Mouse (Mus musculus) neural tube, embryonic 11.5 days (tissue): ENCODE data around the gene Mien1. TPM values are rescaled to one million over a fixed set of nuclear protein-coding genes. Genes with fewer than 3 reads are reported as not detected.

ENCODE experiments used
- ATAC-seq: fragments of 200-750 bp; cut with Nextera tagmentation; 2 replicates; pipeline ENCODE4 v1.8.0; 2017; ENCODE audit warnings: moderate number of reproducible peaks, mild to moderate bottlenecking, moderate TSS enrichment, moderate library complexity; ENCODE audit not compliant: insufficient read depth, low FRiP score, low TSS enrichment
- DNase-seq: peaks from one replicate; pipeline ENCODE4 v3.0.0-alpha.2; 2015; ENCODE audit warnings: low spot score
- H3K27ac ChIP-seq: fragments of 300-500 bp; sonication (generic); 2 replicates; pipeline ENCODE4 v1.5.1; 2014; ENCODE audit warnings: low read depth, mild to moderate bottlenecking, low read length
- H3K27me3 ChIP-seq: fragments of 300-500 bp; sonication (generic); 2 replicates; pipeline ENCODE4 v1.6.1; 2014; ENCODE audit warnings: mild to moderate bottlenecking, low read length, mixed read lengths; ENCODE audit not compliant: control insufficient read depth, insufficient read depth
- H3K36me3 ChIP-seq: fragments of 300-500 bp; sonication (generic); 2 replicates; pipeline ENCODE4 v1.6.1; 2014; ENCODE audit warnings: mild to moderate bottlenecking, low read length, moderate library complexity, mixed read lengths; ENCODE audit not compliant: control insufficient read depth, insufficient read depth
- H3K4me1 ChIP-seq: fragments of 300-500 bp; sonication (generic); 2 replicates; pipeline ENCODE4 v1.6.1; 2014; ENCODE audit warnings: low read length, mixed read lengths; ENCODE audit not compliant: control insufficient read depth, insufficient read depth
- H3K4me2 ChIP-seq: fragments of 300-500 bp; sonication (generic); 2 replicates; pipeline ENCODE4 v1.6.1; 2014; ENCODE audit warnings: low read depth, mild to moderate bottlenecking, moderate library complexity
- H3K4me3 ChIP-seq: fragments of 300-500 bp; sonication (generic); 2 replicates; pipeline ENCODE4 v1.5.1; 2014; ENCODE audit warnings: low read depth, low read length
- H3K9ac ChIP-seq: fragments of 300-500 bp; sonication (generic); 2 replicates; pipeline ENCODE4 v1.6.1; 2014; ENCODE audit warnings: mild to moderate bottlenecking, low read length
- H3K9me3 ChIP-seq: fragments of 300-500 bp; sonication (generic); 2 replicates; pipeline ENCODE4 v1.6.1; 2016; ENCODE audit warnings: low read length; ENCODE audit not compliant: control insufficient read depth
- WGBS: fragments of 180-500 bp; shearing (Covaris S2); extraction: QIAGEN DNeasy Blood & Tissue Kit; methylation state at CpG from one replicate; pipeline ENCODE4 v1.1.7; 2014; 5-methylcytosine and 5-hydroxymethylcytosine counted together
- polyA plus RNA-seq: library from polyadenylated mRNA; unstranded; fragments of >200 nt; fragmentation: Nextera tagmentation; extraction: Ambion mirVana; gene quantifications from 2 replicates; pipeline ENCODE4 v1.2.1, GENCODE M21; 2014

The Mien1 gene
- polyA plus RNA-seq, 1 experiment from 2014 or later, result 151 TPM

DNA sequence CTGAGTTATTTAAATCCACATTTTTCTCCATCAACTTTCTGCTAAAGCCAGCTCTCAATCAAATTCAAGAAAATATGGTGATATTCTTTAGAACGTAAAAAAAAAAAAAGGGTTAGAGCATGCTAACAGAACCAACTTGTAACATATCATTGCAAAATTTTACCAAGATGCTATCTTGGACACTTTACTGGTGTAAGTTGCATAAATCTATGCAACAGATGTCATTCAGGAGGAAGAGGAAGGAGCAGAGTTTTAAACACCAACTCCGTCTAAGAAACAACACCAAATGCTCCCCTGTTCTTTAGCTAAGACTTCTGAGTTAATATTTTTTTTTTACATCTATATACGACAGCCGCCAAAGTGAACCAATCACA lies 37.6 kb upstream of the Mien1 start:
- H3K9me3 ChIP-seq, result no peaks in the 10 kb centered on the region
- H3K4me2 ChIP-seq, result no peak overlapping the region
- DNase-seq (no peak), ATAC-seq (no peak)
- no peak overlapping the region for H3K4me3 ChIP-seq
- H3K36me3 ChIP-seq, result no peaks in the 10 kb centered on the region
- WGBS, result 84% methylated on average over 4 of the region's 4 CpGs
- H3K27me3 ChIP-seq, result no peaks in the 10 kb centered on the region
- H3K9ac ChIP-seq, result no peak overlapping the region
- no peaks in the 10 kb centered on the region for H3K4me1 ChIP-seq
- no peak overlapping the region for H3K27ac ChIP-seq

DNA sequence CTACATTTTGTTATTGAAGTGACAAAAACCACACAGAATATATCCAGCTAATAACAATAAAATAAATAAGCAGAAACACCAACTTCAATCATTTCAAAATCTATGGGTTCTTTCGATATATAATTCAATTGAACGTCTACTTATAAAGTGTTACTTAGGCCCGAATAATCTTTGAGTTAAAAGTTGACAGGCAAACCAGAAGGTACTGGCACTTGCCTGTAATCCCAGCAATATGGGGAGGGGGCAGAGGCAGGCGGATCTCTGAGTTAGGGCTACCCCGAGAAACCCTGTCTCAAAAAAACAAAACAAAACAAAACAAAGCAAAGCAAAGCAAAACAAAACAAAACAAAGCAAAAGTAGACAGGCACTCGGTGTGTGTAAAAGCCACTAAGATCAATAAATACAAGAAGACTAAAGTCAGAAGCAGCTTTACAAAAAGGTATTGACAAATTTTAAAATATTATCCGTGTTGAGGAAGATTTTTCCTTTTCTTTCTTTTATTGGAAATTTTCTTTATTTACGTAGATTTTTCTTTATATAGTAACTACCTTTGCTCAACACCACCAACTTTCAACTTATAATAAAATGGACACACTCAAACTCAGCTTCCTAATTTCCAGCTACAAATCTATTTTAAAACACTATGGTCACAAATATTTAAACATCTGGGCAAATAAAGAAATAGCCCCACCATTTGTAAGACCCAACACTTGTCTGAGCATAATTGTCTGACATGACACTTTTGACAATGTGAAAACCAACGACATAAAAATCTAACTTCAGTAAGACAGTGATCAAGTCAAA lies 37.0 kb upstream of the Mien1 start:
- Histone ChIP-seq H3K9me3 (no peaks in the 10 kb centered on the region), H3K4me2 (no peak overlapping the region), H3K27me3 (no peaks in the 10 kb centered on the region), H3K9ac (no peak overlapping the region), H3K4me1 (no peaks in the 10 kb centered on the region), H3K4me3 (no peak overlapping the region), H3K27ac (no peak overlapping the region), H3K36me3 (no peaks in the 10 kb centered on the region)
- DNase-seq, result no peak
- 87% methylated on average over 9 of the region's 9 CpGs for WGBS
- ATAC-seq, result no peak

DNA sequence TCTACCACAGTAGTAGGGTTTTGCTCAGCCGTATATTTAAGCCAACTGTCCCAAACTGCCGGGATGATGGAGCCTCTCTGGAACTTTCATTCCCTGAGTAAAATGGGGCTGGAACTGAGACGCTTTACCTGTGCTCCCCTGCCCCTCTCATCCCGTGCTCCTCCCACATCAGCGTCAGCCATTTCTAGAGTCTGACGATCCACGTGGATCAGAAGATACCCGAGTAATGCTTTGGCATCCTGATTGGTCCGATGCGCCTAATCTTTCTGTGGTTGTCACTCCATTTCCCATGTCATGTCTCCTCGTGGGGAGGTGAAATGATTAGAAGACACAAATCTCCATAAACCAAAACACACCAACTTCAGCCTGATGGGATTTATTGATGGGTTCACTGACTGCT lies 36.2 kb upstream of the Mien1 start:
- ATAC-seq, result no peak
- Histone ChIP-seq H3K4me1 (no peaks in the 10 kb centered on the region), H3K4me2 (no peak overlapping the region), H3K27ac (no peak overlapping the region), H3K4me3 (no peak overlapping the region), H3K9ac (no peak overlapping the region), H3K9me3 (no peaks in the 10 kb centered on the region), H3K36me3 (no peaks in the 10 kb centered on the region), H3K27me3 (no peaks in the 10 kb centered on the region)
- no peak for DNase-seq
- 89% methylated on average over 11 of the region's 11 CpGs for WGBS

DNA sequence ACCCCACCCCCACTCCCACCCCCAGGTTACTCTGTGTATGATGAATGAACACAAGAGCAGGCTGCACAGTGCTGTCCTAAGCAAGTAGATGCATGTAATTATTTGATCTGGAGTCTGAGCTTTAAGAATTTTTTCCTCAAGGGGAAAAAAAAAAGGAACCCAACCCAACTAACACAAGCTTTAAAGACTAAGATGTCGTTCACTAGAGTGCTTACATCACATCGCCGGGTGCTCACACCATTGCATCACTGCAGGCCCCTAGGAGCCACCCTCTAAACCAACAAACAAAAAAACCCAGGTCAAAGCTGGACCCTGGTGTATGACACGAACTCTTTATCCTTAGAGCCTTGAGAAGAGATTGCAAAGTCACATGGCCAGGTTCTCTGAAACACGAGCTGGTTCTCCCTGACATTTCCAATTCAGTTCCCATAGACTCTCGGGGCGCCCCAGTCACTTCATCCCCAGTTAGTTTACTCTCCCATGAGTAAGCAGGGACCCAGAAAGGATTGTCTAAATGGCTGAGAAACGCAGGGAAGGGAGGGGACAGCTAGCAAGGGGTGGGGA lies 35.2 kb upstream of the Mien1 start:
- no peak for DNase-seq
- H3K4me3 ChIP-seq, result no peak overlapping the region
- no peak for ATAC-seq

DNA sequence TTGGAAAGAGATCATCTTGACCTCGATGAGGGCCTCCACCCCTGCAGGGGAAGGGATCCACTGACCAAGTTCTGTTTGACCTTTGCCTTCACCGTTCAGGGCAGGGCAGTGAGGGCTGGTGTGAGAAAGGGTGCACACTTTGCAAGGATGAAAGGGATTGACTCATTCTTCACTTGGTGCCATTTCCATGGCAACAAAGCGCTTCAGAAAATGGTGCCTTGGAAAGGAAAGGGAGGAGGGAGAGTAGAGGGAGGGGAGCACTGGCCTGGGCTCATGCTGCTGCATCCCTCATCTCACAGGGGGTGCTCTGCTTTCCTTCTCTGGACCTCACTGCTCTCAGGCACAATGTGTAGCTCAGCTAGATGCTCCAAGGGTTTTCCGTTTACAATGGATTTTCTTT lies 33.9 kb upstream of the Mien1 start:
- no peak overlapping the region for H3K27ac ChIP-seq

More for the DNA sequence above, 35.2 kb upstream of the Mien1 start:
- H3K27ac ChIP-seq, result no peak overlapping the region
- H3K36me3 ChIP-seq, result no peaks in the 10 kb centered on the region
- WGBS, result 75% methylated on average over 8 of the region's 8 CpGs
- H3K4me1 ChIP-seq, result no peaks in the 10 kb centered on the region
- no peaks in the 10 kb centered on the region for H3K27me3 ChIP-seq
- H3K9me3 ChIP-seq, result no peaks in the 10 kb centered on the region
- no peak overlapping the region for H3K4me2 ChIP-seq
- H3K9ac ChIP-seq, result no peak overlapping the region

DNA sequence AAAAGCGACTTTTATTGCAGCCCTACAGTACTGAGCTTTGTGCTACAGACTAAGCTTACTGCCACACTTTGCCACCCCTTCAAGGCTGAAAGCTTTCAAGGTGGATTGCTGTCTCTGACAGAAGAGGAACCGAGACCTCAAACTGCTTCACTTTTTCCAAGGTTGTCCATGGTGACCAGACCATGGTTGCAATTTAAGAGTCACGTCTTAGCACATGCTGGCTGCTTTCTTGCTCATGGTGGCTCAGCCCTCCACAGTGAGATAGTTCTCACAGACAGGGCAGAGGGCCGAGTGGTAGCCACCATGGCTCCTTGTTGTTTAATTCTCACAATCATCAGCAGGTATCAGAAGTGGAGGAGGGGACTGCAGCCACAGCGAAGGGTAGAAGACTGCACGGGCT lies 32.0 kb upstream of the Mien1 start:
- DNase-seq (no peak), ATAC-seq (no peak)
- Histone ChIP-seq H3K27me3 (no peaks in the 10 kb centered on the region), H3K9ac (no peak overlapping the region), H3K9me3 (no peaks in the 10 kb centered on the region), H3K36me3 (no peaks in the 10 kb centered on the region), H3K4me1 (no peaks in the 10 kb centered on the region), H3K27ac (no peak overlapping the region), H3K4me3 (no peak overlapping the region), H3K4me2 (no peak overlapping the region)
- 78% methylated on average over 6 of the region's 6 CpGs for WGBS

More for the DNA sequence above, 33.9 kb upstream of the Mien1 start:
- Histone ChIP-seq H3K27me3 (no peaks in the 10 kb centered on the region), H3K4me2 (no peak overlapping the region), H3K4me1 (no peaks in the 10 kb centered on the region), H3K9ac (no peak overlapping the region), H3K9me3 (no peaks in the 10 kb centered on the region), H3K4me3 (no peak overlapping the region), H3K36me3 (no peaks in the 10 kb centered on the region)
- ATAC-seq, result no peak
- WGBS, result 42% methylated on average over 4 of the region's 4 CpGs
- no peak for DNase-seq

DNA sequence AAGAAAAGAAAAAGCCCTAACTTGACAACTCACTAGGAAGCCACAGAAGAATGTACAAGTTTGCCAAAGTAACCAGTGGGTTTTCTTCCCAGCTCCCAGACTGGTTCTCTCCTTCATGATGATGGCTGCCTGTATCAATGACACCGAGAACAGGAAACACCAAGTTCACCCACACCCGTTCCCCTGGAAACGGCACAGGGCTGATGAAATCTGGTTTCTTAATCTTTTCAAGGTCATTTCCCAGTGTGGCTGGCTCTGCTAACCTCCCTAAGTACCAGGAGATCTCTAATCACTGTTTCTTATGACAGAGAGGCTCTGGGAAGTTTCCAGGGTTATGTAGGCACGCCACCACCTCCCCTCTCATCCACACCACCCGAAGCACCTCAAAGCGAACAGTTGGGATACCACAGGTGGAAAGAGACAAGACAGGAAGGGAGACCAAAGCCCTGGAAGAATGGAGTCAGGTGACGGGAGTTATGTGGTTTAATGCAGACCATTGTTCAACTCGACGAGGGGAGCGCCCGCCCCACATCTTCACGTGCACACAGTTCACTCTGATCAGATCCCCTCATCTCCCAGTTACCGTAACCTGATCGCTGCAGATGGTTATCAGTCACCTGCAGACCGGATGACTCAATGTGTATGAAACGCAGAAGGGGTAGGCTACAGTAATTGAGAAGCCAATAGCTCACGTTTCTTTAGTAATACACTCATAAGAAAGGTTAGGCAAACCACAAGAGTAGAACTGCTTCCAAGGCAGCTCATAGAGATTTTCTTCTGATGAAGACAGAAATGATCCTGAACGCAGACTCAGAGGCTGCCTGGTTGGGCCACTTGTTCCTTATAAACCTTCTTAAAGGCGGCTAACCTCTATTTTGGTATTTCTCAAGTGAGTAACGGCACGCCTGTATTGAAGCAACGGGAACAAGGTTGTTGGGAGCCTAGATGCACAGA lies 31.2 kb upstream of the Mien1 start:
- no peaks in the 10 kb centered on the region for H3K4me1 ChIP-seq
- no peak overlapping the region for H3K4me2 ChIP-seq
- H3K36me3 ChIP-seq, result no peaks in the 10 kb centered on the region
- 84% methylated on average over 22 of the region's 22 CpGs for WGBS
- no peak overlapping the region for H3K27ac ChIP-seq
- no peaks in the 10 kb centered on the region for H3K27me3 ChIP-seq
- H3K9ac ChIP-seq, result no peak overlapping the region
- DNase-seq (no peak), ATAC-seq (no peak)
- no peak overlapping the region for H3K4me3 ChIP-seq
- H3K9me3 ChIP-seq, result no peaks in the 10 kb centered on the region

DNA sequence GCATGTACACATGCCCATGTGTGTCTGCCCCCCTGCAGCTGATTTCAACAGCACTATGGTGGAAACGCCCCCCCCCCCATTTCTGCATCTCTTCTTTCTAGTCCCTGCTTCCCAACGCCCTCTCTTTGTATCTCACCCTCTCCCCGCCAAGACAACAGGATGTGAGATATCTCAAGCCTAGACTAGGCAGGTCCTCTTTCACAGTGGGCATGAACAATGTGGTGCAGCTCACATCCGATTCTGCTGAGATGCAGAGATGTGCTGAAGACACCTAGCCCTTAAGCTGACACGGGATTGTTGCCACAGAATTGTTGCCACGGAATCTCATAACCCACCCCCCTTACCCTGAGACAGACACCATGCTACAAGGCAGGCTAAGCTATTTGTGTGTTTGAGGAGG lies 25.7 kb upstream of the Mien1 start:
- Histone ChIP-seq H3K36me3 (no peaks in the 10 kb centered on the region), H3K9ac (no peak overlapping the region), H3K4me2 (no peak overlapping the region), H3K4me1 (no peaks in the 10 kb centered on the region), H3K9me3 (no peaks in the 10 kb centered on the region), H3K27ac (no peak overlapping the region), H3K4me3 (no peak overlapping the region), H3K27me3 (peaks cover 4% of the 10 kb centered on the region)
- WGBS, result 80% methylated on average over 6 of the region's 6 CpGs
- ATAC-seq (no peak), DNase-seq (no peak)
